Mouse (Mus musculus) embryo, embryonic 10 days (tissue): ENCODE results near the gene Pgpep1.
A peak's percentile ranks its signal among the peaks of the same experiment; 100 is the strongest.

Experiments used
- DNase-seq: peaks from one replicate; pipeline ENCODE4 v3.0.0-alpha.2; 2015; ENCODE audit warnings: low spot score

The Pgpep1 gene

DNA sequence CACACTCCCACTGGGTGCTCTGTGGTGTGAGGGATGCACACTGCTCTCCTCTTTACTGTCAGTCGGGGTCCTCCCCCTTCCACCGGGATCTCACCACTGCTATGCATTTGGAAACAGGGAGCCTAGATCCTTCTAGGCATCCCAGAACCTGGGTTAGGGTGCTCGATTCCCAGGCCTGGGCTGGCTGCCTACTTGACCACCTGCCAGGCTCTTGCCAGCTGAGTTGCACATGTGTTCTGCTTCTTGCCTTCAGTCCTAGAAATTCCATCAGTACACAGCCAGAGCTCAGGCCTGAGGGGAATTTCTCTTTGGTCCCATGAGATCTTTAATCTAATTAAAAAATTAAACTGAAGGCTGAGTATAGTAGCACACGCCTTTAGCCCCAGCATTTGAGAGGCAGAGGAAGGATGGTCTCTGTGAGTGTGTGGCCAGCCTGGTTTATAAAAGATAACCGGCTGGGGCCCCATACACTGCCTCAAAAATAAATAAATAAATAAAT lies 29.8 kb upstream of the Pgpep1 start:
- DNase-seq: no peak

DNA sequence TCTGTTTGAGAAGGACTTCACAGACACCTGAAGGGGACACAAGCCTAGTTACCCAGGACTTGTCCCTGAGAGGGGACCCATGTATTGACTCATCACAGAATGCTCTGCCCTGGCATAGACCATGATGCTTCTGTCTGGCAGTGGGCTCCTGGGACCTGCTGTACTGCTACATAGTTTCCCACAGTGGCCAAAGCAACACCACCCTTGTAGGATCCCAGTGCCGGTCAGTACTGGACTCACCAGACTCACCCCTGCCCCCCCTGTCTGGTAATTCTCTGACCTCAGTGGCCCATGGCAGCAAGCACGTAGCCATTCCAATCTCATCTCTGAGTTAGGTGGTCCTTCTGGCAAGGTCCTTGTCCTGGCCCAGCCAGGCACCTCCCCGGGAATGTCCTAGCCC lies 27.9 kb upstream of the Pgpep1 start:
- DNase-seq: no peak

DNA sequence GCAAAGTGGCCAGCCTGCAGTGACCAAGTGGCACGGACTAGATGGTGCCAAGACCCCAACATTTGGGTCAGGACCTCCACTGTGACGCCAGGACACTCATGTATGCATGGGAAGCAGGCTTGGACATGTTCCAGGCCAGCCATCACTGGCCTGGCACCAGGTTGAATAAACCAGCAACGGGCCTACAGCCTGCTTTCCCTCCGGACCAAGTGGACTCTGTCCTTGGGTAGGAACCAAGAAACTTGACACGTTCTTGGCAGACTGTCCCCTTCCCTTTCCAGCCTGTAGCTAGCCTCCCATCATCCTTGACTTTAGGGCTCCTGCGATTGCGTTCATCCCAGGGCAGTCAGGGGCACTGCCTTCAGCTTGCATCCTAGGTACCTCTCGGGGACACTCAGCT lies 27.4 kb upstream of the Pgpep1 start:
- no peak for DNase-seq

DNA sequence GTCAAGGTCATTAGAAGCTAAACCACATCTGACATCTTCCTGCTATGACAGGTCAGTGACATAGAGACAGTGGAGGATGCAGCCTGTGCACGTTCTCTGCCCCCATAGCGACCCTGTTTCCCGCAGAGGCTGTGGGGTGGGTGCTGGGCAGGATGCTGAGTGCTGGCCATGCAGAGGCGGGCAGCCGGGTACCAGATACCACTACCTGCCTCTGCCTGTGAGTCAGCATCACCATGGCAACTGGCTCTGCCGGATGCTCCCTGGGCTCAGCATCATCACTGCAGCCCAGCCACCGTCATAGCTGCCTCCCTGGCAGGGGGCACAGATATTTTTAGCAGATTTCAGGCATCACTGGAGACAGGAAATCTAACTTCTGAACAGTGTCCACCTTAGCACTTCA lies 24.1 kb upstream of the Pgpep1 start:
- DNase-seq: no peak

DNA sequence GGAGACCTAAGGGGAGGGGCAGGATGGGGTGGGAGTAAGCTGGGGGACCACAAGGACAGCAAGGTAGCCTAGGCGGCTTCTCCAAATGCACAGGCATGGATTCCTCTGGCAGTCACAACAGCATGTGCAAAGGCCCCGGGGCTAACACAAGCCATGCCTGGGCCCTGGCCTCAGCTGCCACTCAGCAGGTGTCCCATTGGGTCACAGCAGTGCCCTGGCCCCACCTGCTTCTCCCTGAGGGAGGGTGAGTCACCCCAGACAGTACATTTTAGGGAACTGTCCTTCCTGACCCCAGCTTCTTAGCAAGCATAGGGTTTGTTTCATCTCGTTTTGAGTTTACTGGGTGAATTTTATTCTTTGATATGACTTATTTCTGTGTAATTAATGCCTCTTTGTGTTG lies 22.5 kb upstream of the Pgpep1 start:
- no peak for DNase-seq

DNA sequence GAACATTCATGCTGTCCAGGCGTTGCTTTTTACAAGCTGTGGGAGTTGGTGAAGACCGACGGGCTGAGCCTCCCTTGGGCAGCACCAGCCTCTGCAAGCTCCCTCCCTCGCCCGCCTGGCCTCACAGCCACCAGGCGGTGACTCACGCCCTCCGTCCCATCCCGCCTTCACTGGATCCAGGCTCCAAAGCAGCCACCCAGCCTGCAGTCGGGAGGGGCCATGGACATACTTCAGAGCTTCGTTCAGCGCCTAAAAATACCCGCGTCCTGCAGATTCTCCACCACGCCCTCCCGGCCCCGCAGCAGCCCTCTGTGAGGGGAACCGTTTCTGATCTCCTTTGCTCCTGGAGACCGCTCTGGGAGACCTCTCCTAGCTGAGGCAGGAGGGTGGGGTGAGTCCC lies 22.0 kb upstream of the Pgpep1 start:
- DNase-seq: peak; percentile 72

DNA sequence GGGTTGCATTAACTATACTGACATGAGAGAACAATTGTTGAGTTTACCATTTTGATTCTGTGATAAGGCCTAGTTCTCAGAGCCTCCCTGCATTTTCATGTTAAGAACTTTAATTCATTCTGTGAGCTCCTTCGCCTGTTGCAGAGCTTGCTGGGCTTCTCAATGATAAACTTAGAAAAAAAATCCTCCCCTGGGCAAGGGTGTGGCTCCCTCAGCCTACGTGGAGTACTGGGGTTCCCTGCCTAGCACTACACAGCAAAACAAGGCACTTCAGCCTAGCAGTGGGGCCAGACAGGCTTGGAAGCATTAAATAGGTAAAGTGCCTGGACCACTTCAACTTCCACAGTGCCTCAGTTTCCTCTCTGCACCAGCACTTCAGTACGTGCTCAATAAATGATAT lies 21.2 kb upstream of the Pgpep1 start:
- DNase-seq: no peak

DNA sequence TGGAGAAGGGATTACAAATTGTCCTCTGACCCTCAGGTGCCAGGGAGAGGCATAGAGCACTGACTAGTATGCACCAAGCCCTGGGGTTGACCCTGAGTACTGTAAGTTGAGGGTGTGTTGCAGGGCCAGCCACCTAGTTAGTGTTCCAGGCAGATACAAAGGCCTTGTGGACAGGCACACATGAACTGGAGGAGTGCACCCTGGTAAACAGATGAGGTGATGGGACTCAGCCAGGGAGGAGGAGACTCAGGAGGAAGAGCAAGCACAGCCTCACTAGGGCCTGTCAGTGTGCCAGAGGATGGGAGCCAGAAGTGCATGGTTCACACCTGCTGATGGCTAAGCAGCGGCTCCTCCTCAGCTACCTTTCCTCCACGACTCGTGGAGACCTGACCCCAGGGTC lies 19.9 kb upstream of the Pgpep1 start:
- no peak for DNase-seq

DNA sequence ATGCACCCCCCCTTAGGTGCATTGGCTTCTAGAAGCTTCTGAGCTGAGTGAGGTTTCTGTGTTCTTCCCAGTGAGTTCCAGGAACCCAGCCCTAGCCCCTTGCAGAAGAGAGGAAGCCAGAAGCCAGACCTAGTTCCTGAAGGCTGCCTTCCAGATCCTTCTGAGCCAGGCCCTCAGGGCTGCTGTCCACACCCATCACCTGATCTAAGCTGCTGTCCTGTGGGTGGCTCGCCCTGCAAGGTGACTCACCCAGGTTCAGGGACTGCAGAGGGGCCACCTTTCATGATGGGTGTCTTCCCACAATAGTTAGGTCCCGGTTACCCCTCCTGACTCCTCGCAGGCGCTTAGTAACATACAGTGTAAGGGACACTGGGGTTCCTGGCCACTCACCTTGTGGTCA lies 19.2 kb upstream of the Pgpep1 start:
- no peak for DNase-seq

DNA sequence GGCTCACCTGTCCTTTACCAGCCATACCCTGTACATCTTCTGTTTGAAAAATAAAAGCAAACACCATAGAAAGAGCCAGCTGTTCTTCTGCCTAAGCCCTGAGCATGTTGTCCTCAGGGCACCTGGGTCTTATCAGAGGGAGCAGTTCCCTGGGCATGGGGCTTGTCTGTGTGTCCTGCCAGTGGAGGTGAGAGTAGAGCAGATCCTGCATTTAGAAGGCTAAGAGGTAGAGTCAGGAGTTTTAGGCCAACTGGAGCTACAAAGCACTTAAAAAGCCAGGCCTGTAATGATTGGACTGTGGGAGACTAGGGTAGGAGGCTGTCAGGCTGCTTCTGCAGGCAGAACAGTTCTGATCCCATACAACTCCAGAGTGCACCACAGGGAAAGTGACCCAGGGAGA lies 18.5 kb upstream of the Pgpep1 start:
- DNase-seq: no peak

DNA sequence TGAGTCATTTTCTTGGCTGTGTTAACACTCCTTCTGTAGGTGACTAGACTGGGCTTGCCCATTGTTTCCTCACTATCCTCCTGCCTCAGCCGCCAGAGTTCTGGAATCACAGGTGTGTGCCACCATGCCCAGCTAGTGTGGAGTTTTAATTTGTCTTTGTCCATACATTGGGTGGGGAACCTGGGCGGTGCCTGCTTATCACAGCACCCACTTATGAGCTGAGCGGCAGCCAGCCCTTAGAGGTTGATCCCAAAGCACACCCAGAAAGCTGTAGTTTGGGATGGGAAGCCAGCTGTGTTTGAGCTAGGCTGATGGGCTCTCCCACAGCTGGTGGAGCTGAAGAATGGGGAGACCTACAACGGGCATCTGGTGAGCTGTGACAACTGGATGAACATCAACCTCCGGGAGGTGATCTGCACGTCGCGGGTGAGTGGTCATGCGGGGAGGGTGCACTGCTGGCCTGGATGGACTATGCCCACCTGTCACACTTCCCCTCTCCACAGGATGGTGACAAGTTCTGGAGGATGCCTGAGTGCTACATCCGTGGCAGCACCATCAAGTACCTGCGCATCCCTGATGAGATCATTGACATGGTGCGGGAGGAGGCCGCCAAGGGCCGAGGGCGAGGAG lies 17.4 kb upstream of the Pgpep1 start:
- no peak for DNase-seq

DNA sequence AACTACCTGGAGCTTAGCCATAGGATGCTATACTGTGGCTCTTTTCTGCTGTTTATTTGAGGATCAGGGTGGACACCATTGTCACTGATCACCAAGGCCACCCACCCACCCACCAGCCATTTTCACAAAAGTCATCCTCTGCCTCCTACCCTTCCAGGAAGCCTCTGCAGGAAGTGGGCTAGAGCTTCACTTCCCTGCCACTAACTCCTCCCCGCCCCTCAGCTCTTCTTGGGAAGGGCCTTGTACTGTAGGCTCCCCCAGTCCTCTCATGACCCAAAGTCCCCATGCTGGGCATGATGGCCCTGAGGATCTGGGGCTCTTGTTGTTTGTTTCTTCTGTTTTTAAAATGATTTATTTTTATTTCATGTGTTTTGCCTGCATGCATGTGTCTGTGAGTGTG lies 15.1 kb upstream of the Pgpep1 start:
- no peak for DNase-seq

DNA sequence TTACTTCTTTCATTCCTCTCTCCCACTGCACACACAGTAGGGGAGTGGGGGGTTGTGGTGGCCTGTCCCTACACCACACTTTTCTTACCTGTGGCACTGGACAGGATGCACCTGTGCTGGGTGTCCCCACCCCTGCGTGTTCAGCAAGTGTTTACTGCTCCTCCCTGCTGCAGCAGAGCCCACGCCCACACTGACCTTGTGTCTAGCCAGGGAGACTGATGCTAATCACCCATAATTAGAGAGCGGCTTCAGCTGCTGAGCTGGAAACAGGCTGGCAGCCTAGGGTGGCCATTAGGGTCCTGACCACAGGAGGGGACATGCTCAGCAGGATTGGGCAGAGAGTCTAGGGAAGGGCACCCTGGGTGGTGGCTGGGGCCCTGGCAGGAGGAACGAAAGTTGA lies 14.5 kb upstream of the Pgpep1 start:
- DNase-seq: no peak

DNA sequence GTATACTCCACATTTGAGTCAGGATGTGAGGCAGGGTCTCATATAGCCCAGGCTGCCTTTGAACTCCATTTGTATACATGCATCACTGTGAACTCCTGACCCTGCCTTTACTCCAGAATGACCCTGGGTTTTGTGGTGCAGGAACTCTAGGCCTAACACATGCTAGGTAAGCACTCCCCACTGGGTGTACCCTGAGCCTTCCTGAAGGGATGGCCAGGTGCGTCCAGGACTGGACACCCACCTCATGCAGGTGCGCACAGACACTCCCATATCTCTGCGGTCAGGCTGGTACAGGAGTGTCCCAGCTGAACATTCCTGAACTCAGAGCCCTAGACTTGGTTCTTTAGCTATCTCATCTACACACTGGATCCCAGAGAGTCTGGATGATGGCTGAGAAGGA lies 13.9 kb upstream of the Pgpep1 start:
- no peak for DNase-seq

DNA sequence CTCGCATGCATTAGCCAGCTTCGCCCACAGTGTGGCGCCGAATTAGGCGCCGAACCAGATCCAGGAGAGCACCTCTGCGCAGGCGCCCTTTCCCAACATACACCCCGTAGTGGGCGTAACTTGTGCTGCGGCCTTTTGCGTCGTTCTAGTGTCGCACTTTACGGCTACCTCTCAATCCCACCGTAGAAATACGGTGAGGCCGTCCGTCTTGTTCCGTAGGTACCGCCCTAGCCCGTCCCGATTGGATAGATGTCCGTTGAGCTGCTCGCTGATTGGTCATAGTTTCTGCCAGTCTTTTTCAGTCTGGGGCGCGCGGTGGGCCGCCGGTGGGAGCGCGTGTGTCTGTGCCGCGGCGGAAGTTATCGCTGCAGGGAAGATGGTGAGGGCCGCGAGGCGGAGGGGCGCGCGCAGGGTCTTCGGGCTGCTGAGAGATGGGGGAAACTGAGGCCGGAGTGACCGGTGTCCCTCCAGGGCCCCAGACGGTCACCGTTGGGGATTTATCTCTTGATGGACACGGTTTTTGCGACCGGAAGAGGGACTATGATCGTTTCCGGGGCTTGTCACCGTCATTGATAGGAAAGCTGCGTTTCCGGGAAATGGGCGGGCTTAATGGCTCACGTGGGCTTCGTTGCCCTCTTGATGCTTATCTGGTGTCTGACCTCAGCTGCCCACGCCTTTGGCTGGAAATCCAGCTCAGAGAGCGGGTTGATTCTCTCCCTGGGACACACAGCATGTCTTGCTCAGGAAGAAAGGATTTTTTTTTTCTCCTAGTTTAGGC lies 13.1 kb upstream of the Pgpep1 start, which contains the start of gene Lsm4:
Lsm4 (plus strand) TSS at position 170 of the 778 bp plus-strand sequence.
- peak; percentile 100 for DNase-seq

DNA sequence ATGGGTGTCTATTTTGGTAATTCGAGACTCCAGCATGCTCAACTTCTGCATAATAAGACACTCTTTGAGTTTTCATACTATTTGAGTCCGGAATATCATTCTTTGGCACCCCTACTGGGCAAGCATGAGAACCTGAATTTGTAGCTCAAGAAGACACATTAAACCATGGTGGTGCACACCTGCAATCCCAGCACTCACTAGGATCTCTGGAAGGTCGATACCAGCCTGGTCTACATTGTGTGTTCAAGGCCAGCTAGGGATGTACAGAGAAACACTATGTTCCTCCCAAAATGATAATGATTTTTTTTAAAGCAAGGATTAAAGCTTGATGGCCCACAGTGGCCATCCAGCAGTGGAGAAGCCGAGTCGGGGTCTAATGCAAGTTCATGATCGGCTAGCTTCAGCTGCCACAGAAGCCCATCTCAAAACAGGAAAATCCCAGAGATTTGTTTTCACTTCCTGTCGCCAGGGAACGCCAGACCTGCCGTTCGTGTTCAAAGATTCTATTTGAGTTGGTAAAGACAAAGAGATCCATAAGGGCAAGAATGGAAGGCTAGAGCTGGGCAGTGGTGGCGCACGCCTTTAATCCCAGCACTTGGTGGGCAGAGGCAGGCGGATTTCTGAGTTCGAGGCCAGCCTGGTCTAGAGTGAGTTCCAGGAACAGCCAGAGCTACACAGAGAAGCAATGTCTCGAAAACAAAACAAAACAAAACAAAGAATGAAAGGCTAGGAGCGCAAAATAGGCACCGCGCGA lies 12.3 kb upstream of the Pgpep1 start:
- DNase-seq: no peak

DNA sequence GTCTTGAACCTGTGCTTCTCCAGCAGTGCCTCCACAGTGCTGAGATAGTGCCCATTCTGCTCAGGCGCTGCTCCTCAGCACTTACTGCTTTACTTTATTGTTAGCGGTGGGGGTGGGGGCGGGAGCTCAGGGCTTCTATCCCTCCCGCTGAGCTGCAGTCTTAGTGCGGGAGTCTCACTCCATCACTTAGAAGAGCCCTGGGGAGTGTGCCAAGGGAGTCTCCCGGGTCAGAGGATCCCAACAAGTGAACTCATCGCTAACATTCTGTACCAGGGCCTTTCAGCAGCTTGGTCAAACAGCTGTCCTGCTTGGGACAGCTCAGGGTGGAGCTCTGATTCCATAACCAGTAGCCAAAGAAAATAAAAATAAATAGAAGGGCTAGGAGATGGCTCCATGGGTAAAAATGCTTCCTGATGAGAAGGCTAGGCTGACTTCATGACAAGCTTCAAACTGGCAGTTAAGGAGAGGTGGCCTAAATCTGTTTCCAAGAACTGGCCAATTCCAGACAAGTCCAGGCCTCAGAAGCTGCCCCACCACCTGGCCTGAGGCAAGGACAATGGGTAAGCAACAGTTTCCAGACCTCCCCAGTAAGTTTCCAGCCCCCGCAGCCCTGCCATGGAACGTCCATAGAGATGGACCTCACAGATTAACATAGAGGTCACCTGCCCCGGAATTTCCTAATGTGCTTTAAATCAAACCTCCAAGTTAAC lies 11.6 kb upstream of the Pgpep1 start:
- DNase-seq: no peak

DNA sequence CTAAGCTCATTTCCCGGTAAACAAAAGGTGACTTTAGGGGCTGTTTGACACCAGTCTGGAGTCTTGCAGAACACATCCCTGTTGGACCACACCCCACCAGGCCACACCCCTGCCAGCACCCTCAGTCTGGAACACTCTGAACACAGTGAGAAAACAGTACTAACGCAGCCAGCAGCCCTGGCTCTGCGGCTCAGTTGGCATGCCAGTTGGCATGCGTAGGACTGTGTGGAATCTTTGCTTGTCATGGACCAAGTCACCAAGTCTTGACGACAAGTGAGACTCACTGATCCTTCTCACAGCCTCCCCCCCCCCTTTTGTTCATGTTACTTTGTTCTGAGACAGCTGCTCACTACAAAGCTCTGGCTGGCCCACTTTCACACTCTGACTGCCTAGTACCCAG lies 6.9 kb upstream of the Pgpep1 start:
- DNase-seq: no peak

DNA sequence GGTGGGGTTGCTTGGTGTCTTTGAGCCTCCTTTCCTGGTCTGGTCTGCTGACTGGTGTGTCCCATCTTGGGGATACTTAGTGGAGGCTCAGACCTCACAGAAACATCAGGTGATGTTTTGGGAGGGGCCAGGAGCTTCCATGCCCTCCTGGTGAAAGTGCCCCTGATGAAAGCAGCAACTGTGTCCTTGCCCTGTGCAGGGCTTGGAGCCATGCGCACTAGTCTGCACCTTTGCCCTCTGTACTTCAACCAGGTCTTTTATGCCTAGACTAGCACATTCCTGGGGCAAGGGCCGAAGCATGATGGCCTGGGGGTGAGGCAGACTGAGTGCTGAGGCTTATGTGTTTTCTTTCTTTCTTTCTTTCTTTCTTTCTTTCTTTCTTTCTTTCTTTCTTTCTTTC lies 5.4 kb upstream of the Pgpep1 start:
- no peak for DNase-seq

DNA sequence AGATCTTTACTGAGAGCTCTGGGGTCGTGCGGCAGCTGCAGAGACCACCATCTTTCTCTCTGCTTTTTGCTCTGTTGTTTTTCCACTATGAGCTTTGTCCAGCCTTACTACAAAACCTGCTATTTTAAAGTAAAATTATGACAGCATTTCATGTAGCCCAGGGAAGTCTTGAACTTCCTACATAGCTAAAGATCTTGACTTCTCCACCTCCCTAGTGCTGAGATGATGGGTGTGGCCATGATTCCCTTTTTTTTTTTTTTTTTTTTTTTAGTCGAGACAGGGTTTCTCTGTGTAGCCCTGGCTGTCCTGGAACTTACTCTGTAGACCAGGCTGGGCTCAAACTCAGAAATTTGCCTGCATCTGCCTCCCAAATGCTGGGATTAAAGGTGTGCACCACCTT lies 4.4 kb upstream of the Pgpep1 start:
- no peak for DNase-seq

DNA sequence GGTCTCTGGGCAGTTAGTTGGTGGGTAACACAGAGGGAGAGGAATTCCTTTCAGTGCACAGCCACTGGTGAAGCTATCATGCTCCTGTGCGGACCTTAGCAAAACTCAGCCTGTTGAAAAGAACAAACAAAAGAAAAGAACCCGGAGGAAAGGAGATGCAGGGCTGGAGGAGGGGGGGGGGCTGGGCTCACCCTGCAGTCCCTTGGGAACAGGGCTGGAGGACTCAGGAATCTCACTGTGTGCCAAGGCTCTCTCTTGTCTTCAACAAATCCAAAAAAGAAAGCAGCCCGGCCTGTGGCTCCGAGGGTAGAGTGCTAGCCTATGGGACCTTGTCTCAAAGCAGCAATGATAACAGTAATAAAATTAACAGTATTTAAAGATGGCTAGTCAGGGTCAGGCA lies 3.5 kb upstream of the Pgpep1 start:
- DNase-seq: no peak

DNA sequence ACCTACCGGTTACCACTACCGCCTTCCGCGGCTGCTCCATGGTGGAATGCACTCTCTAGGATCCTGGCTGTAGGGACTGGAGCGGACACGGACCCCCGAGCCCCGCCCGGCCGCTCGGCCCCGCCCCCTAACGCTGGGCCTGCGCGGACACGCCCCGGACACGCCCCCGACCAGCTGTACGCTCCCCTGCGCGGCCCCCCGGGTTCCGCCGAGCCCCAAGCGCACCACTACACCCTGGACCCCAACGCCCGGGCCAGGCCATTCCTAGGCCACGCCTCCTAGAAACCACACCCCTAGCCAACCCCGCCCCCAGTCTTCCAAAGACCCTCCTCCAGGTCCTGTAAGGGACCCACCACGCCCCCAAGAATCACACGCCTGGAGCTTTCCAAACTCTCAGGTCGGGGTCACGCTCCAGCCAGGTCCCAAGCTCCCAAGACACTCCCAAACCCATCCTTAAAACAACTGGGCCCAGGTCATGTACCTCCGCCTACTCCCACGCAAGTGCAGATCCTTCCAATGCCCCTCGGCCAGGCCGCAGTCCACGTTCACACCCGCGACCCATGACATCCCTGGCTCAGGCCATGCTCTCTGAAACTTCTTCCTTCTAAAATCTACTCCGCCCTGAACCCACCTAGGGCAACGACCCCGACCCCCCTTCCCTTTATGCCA lies 450 bp downstream of the Pgpep1 start:
- peak; percentile 90 for DNase-seq
